Mouse (Mus musculus) olfactory bulb, adult 2 months (tissue): ENCODE measurements around the gene Igfbpl1. TPM values are rescaled to one million over a fixed set of nuclear protein-coding genes. Genes with fewer than 3 reads are reported as not detected.

ENCODE experiments used
- H3K27ac ChIP-seq: fragments of 200-500 bp; 2 replicates; pipeline ENCODE4 v1.5.1; 2012; ENCODE audit warnings: low read depth, low read length; ENCODE audit not compliant: insufficient read depth
- H3K4me1 ChIP-seq: fragments of 200-500 bp; 2 replicates; pipeline ENCODE4 v1.6.1; 2012; ENCODE audit warnings: low read length; ENCODE audit not compliant: control insufficient read depth, insufficient read depth
- H3K4me3 ChIP-seq: fragments of 200-500 bp; 2 replicates; pipeline ENCODE4 v1.5.1; 2012; ENCODE audit warnings: mild to moderate bottlenecking, low read depth, low read length, moderate library complexity; ENCODE audit not compliant: insufficient read depth
- CTCF ChIP-seq: fragments of 200-500 bp; IDR thresholded peaks from 2 replicates; pipeline ENCODE4 v1.5.1; 2012; ENCODE audit warnings: low read depth, mild to moderate bottlenecking, low read length, moderate library complexity; ENCODE audit not compliant: insufficient read depth
- POLR2A ChIP-seq: fragments of 200-500 bp; IDR thresholded peaks from 2 replicates; pipeline ENCODE4 v1.6.1; 2012; ENCODE audit warnings: mild to moderate bottlenecking, low read depth, low read length, moderate library complexity; ENCODE audit not compliant: insufficient read depth
- WGBS: fragments of 180-500 bp; shearing (Covaris S2); methylation state at CpG from one replicate; pipeline ENCODE4 v1.1.7; 2018; 5-methylcytosine and 5-hydroxymethylcytosine counted together
- polyA plus RNA-seq: library from polyadenylated mRNA; stranded (reverse); fragments of >200 nt; gene quantifications from 2 replicates; pipeline ENCODE4 v1.2.4, GENCODE M21; 2012; ENCODE audit warnings: low replicate concordance; ENCODE audit not compliant: missing spikeins, insufficient read depth, insufficient read length

Igfbpl1 gene
- polyA plus RNA-seq, 1 experiment = not detected

DNA sequence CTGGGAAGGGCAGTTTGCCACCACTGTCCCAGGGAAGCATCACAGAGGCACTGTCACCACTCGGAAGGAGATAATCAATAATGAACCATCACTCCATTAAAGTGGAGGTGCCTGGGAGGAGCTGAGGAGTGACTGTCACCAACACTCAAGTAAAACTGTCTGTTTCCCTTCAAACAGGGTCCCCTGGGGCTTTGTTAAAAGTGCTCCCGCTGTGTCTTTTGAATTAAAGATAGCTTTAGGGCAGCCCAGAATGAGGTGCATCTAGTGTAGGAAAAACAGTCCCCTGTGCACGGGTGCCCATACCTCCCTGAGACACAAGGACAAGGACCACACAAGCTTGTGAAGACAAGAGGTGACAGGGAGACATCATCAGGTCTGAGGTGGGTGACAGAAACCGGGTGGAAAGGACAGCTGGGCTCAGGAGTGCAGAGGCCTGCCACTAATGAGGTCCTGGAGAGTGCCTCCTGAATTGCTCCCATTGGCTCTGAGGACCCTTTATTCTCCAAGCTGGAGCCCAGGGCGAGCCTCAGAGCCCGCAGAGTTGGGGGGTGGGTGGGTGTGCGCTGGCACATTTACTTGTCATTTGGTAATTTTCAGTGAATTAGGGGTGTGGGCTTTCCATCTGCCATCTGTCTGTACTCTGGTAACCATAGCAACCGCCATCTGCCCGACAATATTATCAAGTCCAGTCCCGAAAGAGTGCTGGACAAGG, 2.5 kb downstream of the Igfbpl1 start:
- Histone ChIP-seq H3K27ac (no peak overlapping the region), H3K4me3 (peak overlapping the region; percentile 34), H3K4me1 (peaks cover 33% of the 10 kb centered on the region)
- WGBS = 27% methylated on average over 10 of the region's 10 CpGs
- TF ChIP-seq POLR2A (no peak), CTCF (no peak)

DNA sequence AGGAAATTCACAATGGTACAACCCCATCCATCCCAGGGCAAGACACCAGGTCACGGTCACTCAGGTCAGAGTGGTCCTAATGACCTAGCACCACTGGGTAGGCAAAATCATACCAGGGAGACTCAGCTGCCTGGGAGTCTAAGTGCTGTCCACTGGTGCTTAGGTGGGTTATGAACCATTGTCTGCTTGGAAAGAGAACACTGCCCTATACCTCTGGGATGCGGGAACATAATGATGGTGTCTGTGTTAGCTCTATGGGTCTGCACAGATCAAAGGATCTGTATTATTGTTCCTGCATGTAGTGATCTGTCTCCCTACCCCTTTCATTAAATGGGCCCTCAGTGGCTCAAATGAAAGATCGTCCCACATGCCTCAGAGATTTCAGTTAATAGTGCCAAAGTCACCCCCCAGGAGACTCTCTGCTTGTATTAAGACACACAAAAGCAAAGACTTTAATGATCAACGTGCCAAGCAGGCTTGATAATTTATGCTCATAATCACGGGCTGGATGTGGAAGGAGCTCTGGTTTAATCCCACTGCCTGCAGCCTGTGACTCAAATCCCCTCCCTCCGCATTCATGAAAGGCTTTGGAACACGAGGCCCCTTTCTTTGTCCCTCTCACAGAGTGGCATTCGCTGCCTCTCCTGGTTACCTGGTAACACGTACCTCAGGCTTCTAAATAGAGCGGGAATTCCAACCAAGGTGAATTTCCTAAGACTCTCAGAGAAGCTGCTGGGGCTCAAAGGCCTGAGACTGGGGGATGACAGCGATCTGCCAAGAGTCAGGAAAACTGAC, 3.7 kb downstream of the Igfbpl1 start:
- TF ChIP-seq POLR2A (no peak), CTCF (no peak)
- peaks cover 43% of the 10 kb centered on the region for H3K4me1 ChIP-seq
- H3K27ac ChIP-seq = no peak overlapping the region
- 39% methylated on average over 11 of the region's 11 CpGs for WGBS
- H3K4me3 ChIP-seq = no peak overlapping the region

DNA sequence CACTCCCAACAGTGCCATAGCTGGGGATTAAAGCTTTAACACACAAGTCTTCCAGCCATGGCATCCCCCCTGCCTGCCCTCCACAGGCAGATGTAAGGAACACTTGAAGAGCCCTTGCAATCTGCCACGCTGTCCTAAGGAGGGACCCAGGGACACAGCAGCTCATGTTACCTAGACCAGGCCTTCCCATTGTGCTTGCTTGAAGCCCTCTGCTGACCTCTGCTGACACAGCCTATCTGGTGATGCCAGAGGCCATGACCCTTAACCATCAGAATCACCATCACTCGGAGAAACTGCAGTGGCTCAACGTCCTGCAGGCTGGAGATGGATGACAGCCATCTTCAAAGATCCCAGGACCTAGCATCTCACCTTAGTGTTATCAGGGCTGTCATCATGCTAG, 4.7 kb downstream of the Igfbpl1 start:
- Histone ChIP-seq H3K27ac (no peak overlapping the region; the same call in 1 of the 2 replicates), H3K4me3 (no peak overlapping the region), H3K4me1 (peaks cover 45% of the 10 kb centered on the region)
- 90% methylated on average over 3 of the region's 3 CpGs for whole genome bisulfite sequencing
- TF ChIP-seq POLR2A (no peak), CTCF (no peak)

DNA sequence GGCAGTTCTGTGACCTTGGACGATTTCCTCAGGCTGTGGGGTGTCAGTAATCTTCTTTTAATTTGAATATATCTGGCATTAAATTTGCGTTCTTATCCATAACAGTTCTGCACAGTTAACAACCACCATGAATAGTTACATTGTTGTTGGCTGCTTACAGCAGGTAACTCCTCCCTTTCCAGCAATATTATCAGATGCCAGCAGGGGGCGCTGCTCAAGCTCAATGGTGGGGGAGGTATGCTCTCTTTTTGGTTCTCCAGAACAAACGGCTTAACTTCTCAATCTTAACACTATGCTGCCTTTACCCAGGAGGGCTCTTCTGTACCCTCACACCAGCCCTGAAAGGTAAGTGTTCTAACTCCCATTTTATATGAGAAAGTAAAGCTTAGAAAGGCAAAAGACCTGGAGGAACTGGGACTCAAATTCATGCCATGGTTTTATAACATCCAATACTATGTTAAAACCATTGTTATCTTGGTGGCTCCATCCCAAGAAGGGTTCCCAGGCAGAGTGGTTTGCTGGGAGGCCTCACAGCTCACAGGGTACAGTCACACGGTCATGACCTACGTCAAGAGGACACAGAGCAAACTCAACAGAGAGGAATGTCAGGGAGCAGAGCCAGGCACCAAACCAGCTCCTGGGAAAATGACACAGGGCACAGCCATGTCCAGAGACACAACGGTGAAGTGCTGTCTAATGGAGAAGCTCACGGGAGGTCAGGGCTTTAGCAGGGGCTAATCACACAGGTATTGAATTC, 6.5 kb downstream of the Igfbpl1 start:
- no peak overlapping the region for H3K4me3 ChIP-seq
- H3K4me1 ChIP-seq = peaks cover 49% of the 10 kb centered on the region
- TF ChIP-seq CTCF (0 out of 2 replicates have a peak, but pooled peaks have one; percentile 6), POLR2A (no peak)
- peak overlapping the region; percentile 79 for H3K27ac ChIP-seq
- 39% methylated on average over 8 of the region's 8 CpGs for WGBS

DNA sequence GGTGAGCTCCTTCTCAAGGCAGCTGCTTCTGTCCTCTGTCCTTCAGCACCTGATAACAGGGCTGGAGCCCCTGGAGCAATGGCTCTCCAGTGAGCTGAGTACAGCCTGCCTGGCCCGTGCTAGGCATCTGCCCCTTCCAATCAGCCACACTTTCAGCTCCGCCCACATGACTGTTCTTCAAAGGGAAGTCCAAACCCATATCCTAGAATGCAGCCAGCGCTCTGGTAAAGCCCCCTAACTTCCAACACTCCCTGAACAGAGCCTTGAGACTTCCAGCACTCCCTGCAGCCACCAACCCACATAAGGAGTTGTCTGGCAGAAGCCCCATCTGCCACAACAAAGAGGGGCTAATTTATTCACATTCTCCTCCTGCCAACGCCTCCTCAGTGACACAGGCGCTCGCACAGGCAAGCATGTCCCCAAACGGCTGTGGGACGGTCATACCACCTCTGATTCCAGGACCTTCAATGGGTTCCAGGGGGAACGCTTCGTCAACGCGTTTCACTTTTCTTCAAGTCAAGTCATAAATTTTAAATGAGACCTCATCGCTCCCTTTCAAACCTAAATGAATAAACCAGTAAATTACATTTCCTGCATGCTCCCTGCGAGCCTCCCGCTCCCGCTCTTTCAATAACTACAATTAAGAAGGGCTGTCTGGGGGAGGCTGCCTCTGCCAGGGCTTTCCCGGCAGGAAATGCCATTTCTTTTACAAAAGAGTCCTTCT, 7.4 kb downstream of the Igfbpl1 start:
- peak overlapping the region; percentile 39 for H3K4me3 ChIP-seq
- TF ChIP-seq CTCF = no peak
- H3K27ac ChIP-seq = peak overlapping the region; percentile 79
- WGBS = 1% methylated on average over 17 of the region's 17 CpGs
- H3K4me1 ChIP-seq = peaks cover 44% of the 10 kb centered on the region

DNA sequence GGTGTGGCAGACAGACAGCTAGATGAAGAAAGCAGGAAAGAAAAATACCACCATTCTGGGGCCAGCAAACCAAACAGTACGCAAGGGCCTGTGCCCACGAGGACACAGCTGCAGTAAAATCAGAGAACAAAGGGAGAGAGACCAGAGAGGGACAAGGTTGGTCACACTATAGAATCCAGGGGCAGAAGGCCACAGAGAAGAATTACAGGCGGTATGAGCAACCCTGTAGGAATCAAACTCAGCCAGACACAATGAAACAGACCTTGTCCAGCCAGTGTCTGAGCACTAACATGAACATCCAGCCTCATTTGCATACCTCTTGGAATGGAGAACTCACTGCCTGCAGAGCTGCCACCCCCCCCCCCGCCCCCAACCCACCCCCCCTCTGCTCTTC, 7.9 kb downstream of the Igfbpl1 start:
- H3K4me3 ChIP-seq = no peak overlapping the region
- H3K27ac ChIP-seq = peak overlapping the region; percentile 61; the same call in 1 of the 2 replicates
- WGBS = 30% methylated on average over 4 of the region's 4 CpGs
- TF ChIP-seq POLR2A (no peak), CTCF (no peak)
- peaks cover 44% of the 10 kb centered on the region for H3K4me1 ChIP-seq

DNA sequence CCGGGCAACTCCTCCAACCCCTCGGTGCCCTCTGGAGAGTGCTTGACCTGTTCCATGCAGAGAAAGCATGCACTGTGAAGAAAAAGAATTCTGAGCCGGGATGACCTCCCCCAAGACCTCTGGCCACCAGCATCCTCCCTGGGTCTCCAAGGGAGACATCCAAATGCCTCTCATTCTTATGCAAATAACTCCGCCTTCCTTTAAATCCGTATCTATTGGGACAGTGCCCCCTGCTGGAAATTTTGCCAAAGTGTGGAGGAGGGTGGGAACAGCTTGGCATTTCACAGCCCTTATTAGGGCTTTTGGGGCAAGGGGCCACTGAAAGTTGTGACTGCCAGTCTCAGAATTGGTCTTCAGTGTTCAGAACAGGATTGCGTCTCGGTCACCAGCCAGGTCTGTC, 11.2 kb downstream of the Igfbpl1 start:
- TF ChIP-seq POLR2A (no peak), CTCF (peak; percentile 30; the same call in 1 of the 2 replicates)
- Histone ChIP-seq H3K27ac (no peak overlapping the region), H3K4me3 (no peak overlapping the region), H3K4me1 (peaks cover 31% of the 10 kb centered on the region)
- 37% methylated on average over 7 of the region's 7 CpGs for WGBS

DNA sequence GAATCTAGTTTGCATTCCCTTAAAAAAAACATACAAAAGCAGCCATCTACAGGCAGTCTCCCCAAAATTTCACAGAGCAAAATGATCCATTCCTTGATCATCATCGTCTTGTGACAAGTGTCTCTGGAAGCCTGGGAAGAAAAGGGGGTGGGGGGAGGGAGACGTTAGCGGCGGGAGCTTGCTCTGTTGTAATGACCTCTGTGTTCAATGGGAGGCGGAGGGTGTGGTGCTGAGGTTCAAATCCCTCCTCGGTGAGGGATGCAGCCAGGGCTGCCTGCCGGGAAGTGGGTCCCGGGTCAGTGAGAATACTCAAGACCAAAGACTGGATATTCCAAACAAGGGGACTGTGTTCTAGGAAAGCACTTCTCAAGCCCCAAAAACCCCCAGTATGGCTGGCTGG, 15.5 kb downstream of the Igfbpl1 start:
- 53% methylated on average over 8 of the region's 8 CpGs for WGBS
- H3K4me3 ChIP-seq = no peak overlapping the region
- TF ChIP-seq POLR2A (no peak), CTCF (no peak)
- H3K27ac ChIP-seq = no peak overlapping the region
- H3K4me1 ChIP-seq = peaks cover 5% of the 10 kb centered on the region
